ENCODE assay signal across 14 mouse cellular contexts in genomic region chr15:25376914-25377313, GRCm38 (mm10). TPM values are rescaled to one million over a fixed set of nuclear protein-coding genes. Genes with fewer than 3 reads are reported as not detected.
DNase-seq lines count a peak whose midpoint lies in the region; ATAC-seq and TF ChIP-seq lines count a peak whose summit lies in the region.
"Had no signal": no experiment of that assay in that cellular context is flagged by ENCODE, and none has a peak within 500 bp of the region (broad histone marks: within the 10 kb centered on the region; RNA-seq: fewer than 3 reads in every experiment).

No protein-coding gene starts in this region.

- H3K4me3 ChIP-seq in left cerebral cortex, adult 2 months = no peak overlapping the region
- H3K4me3 ChIP-seq in forebrain, embryonic 14.5 days (ENCODE audit: low read depth, low read length) = no peak overlapping the region
- no peak overlapping the region for H3K4me3 ChIP-seq in hindbrain, postnatal 0 days (ENCODE audit: low read length)
- no peak overlapping the region for H3K4me3 ChIP-seq in neural tube, embryonic 15.5 days (replicated peaks)
- H3K4me3 ChIP-seq: liver, embryonic 13.5 days had no signal

- DNase-seq in left cerebral cortex, adult 2 months (ENCODE audit: extremely low spot score in 1 of 2, low spot score in 2 of 2) = no peak
- DNase-seq in left cerebral cortex, adult 8-10 months (ENCODE audit: low spot score in 2 of 2) = no peak
- no peak for DNase-seq in forebrain, embryonic 14.5 days (ENCODE audit: low spot score)
- no peak for DNase-seq in hindbrain, postnatal 0 days (ENCODE audit: low spot score)
- DNase-seq in liver = no peak
- no peak for DNase-seq in cerebellum, postnatal 14 days
- DNase-seq in retina, embryonic 14.5 days (ENCODE audit: low spot score) = no peak
- DNase-seq: adrenal gland, postnatal 25 days; cerebellum, adult 11-12 months; kidney, adult 11 months; liver, embryonic 13.5 days had no signal

- no peaks in the 10 kb centered on the region for H3K27me3 ChIP-seq in forebrain, embryonic 14.5 days (replicated peaks; ENCODE audit: control insufficient read depth, insufficient read depth, low read length)
- H3K27me3 ChIP-seq in hindbrain, postnatal 0 days (ENCODE audit: insufficient read depth, low read length) = no peaks in the 10 kb centered on the region
- H3K27me3 ChIP-seq in neural tube, embryonic 15.5 days (replicated peaks) = no peaks in the 10 kb centered on the region
- H3K27me3 ChIP-seq: liver, embryonic 13.5 days; Patski had no signal

- peaks cover 16% of the 10 kb centered on the region for H3K4me1 ChIP-seq in forebrain, embryonic 14.5 days (ENCODE audit: control insufficient read depth, insufficient read depth, low read length)
- H3K4me1 ChIP-seq in hindbrain, postnatal 0 days (ENCODE audit: insufficient read depth, low read length) = peaks cover 35% of the 10 kb centered on the region; the same call in 1 of the 2 replicates
- peaks cover 75% of the 10 kb centered on the region for H3K4me1 ChIP-seq in neural tube, embryonic 15.5 days
- H3K4me1 ChIP-seq: liver, embryonic 13.5 days had no signal

- 34% methylated on average over 3 of the region's 3 CpGs for WGBS in forebrain, embryonic 14.5 days
- 30% methylated on average over 3 of the region's 3 CpGs for WGBS in hindbrain, postnatal 0 days
- WGBS in neural tube, embryonic 15.5 days = 32% methylated on average over 3 of the region's 3 CpGs

- peak overlapping the region; percentile 51 for H3K27ac ChIP-seq in left cerebral cortex, adult 2 months
- H3K27ac ChIP-seq in forebrain, embryonic 14.5 days (ENCODE audit: low read depth, low read length) = no peak overlapping the region
- 0 out of 2 replicates have a peak overlapping the region, but pooled peaks have one; percentile 0 for H3K27ac ChIP-seq in hindbrain, postnatal 0 days
- peak overlapping the region; percentile 58; the same call in 1 of the 2 replicates for H3K27ac ChIP-seq in neural tube, embryonic 15.5 days (replicated peaks)
- H3K27ac ChIP-seq: liver, embryonic 13.5 days; macrophage had no signal

- H3K36me3 ChIP-seq in forebrain, embryonic 14.5 days (ENCODE audit: control insufficient read depth, insufficient read depth, low read length) = peaks cover 9% of the 10 kb centered on the region; the same call in 1 of the 2 replicates
- no peaks in the 10 kb centered on the region for H3K36me3 ChIP-seq in hindbrain, postnatal 0 days (ENCODE audit: insufficient read depth, low read length)
- no peaks in the 10 kb centered on the region for H3K36me3 ChIP-seq in neural tube, embryonic 15.5 days
- H3K36me3 ChIP-seq: liver, embryonic 13.5 days had no signal

- H3K9ac ChIP-seq in forebrain, embryonic 14.5 days (ENCODE audit: low read length) = no peak overlapping the region
- no peak overlapping the region for H3K9ac ChIP-seq in hindbrain, postnatal 0 days (replicated peaks; ENCODE audit: low read length)
- H3K9ac ChIP-seq in neural tube, embryonic 15.5 days (replicated peaks) = no peak overlapping the region
- H3K9ac ChIP-seq: liver, embryonic 13.5 days had no signal

- TF ChIP-seq CTCF in left cerebral cortex, adult 2 months (IDR thresholded peaks at IDR 0.05) = no peak
- TF ChIP-seq CTCF in hindbrain, postnatal 0 days (IDR thresholded peaks at IDR 0.05; ENCODE audit: low read depth) = no peak

- peak; percentile 45 for ATAC-seq in forebrain, embryonic 14.5 days
- peak; percentile 41 for ATAC-seq in hindbrain, postnatal 0 days
- peak; percentile 18; the same call in 1 of the 2 replicates for ATAC-seq in neural tube, embryonic 15.5 days (ENCODE audit: low FRiP score)
- ATAC-seq: Patski had no signal

- no peaks in the 10 kb centered on the region for H3K9me3 ChIP-seq in forebrain, embryonic 14.5 days (replicated peaks; ENCODE audit: control insufficient read depth, low read length)
- H3K9me3 ChIP-seq in hindbrain, postnatal 0 days (ENCODE audit: low read length) = no peaks in the 10 kb centered on the region
- no peaks in the 10 kb centered on the region for H3K9me3 ChIP-seq in neural tube, embryonic 15.5 days (replicated peaks)
- H3K9me3 ChIP-seq: liver, embryonic 13.5 days had no signal

- intact Hi-C loops in left cerebral cortex, adult 2 months (cut with DNase I) = no loop called here

- H3K4me2 ChIP-seq in forebrain, embryonic 14.5 days (ENCODE audit: low read length) = 0 out of 2 replicates have a peak overlapping the region, but pooled peaks have one; percentile 1
- no peak overlapping the region for H3K4me2 ChIP-seq in hindbrain, postnatal 0 days (ENCODE audit: low read depth, low read length)
- peak overlapping the region; percentile 15 for H3K4me2 ChIP-seq in neural tube, embryonic 15.5 days
- H3K4me2 ChIP-seq: liver, embryonic 13.5 days had no signal

RNA-seq across cellular contexts. Expression of gene Basp1, which starts 36.6 kb away (rescaled TPM):
- total RNA-seq in left cerebral cortex, adult 2 months (2021) = 100 to 1,000 TPM; 653 to 673 TPM
- total RNA-seq in left cerebral cortex, adult 8-10 months (2022) = 100 to 1,000 TPM; 508 to 561 (median 536) TPM
- polyA plus RNA-seq in forebrain, embryonic 14.5 days (2014; fragmentation: Nextera tagmentation; extraction: Ambion mirVana) = 154 and 164 TPM in 2 replicates
- 701 and 894 TPM in 2 replicates for total RNA-seq in hindbrain, postnatal 0 days (2014; rRNA removed)
- polyA plus RNA-seq in hindbrain, postnatal 0 days (2015; fragmentation: Nextera tagmentation; extraction: Ambion mirVana) = 415 and 425 TPM in 2 replicates
- polyA plus RNA-seq in neural tube, embryonic 15.5 days (2015; fragmentation: Nextera tagmentation; extraction: Ambion mirVana) = 215 and 360 TPM in 2 replicates
